In the genomic region with DNA sequence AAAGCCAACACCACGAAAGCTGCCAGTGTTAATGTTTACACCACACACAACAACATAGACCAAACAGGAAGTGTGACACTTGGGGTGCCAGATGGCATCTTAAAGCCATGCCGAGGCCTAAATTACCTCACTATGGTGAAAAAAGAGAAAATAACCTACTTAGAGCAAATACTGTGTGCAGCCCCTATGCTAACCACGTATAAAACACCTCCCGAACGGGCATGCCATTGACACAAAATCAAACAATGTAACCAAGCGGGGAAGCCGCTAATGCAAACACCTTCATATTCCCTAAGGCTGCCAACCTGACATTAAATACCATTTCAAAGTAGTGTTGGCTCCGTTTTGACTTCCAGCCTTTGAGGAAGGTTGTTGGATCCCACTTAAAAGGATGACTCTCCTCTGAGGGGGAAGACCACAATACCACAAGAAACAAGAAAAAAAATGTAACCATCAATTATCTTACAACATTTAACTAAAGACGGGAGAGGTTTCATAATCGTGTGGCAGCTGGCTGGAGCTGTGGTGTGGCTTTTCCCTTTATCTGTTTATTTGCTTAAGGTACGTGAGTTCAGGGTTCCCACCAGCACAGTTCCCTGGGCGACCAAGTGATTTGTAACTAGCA, we compare ENCODE assay signal across 18 mouse cellular contexts.
DNase-seq lines count a peak whose midpoint lies in the region; ATAC-seq and TF ChIP-seq lines count a peak whose summit lies in the region.
"Had no signal": no experiment of that assay in that cellular context is flagged by ENCODE, and none has a peak within 500 bp of the region (broad histone marks: within the 10 kb centered on the region; RNA-seq: fewer than 3 reads in every experiment).

No protein-coding gene starts in this region.

- 40% methylated on average over 12 of the region's 12 CpGs for WGBS in liver, adult 2 months

- H3K4me3 ChIP-seq in liver, adult 2 months (ENCODE audit: insufficient read depth, low read depth, low read length), result no peak overlapping the region
- H3K4me3 ChIP-seq: embryonic facial prominence, embryonic 13.5 days; hindbrain, embryonic 12.5 days; limb, embryonic 10.5 days; liver, embryonic 15.5 days had no signal

- DNase-seq in liver, adult 2 months (ENCODE audit: extremely low read depth, low read depth, low spot score), result peak; percentile 63
- no peak for DNase-seq in liver
- peak; percentile 54 to 65 for DNase-seq in CD8-positive naive resting alpha-beta T cell, adult 2 months (ENCODE audit: low read depth in 2 of 2, low spot score in 2 of 2)
- DNase-seq in thymus, postnatal 0 days (ENCODE audit: low spot score), result peak; percentile 83
- no peak for DNase-seq in testis, postnatal 14 days (ENCODE audit: low spot score)
- no peak for DNase-seq in ovary, adult 18-20 months (ENCODE audit: low spot score)
- no peak for DNase-seq in left cerebral cortex, postnatal 36 days (ENCODE audit: low spot score in 2 of 2)
- DNase-seq: cerebellum, postnatal 25 days; kidney, postnatal 14 days; layer of hippocampus, adult 9-11 months; right cerebral cortex, adult 18-20 months had no signal

- ATAC-seq in inflammation-experienced regulatory T-cells, adult 6 months, result peak; percentile 85
- ATAC-seq: intestine, embryonic 16.5 days had no signal

- H3K4me1 ChIP-seq in liver, adult 2 months (ENCODE audit: control insufficient read depth, insufficient read depth, low read length), result peaks cover 8% of the 10 kb centered on the region; the same call in 1 of the 2 replicates
- H3K4me1 ChIP-seq: liver, embryonic 15.5 days had no signal

- H3K9ac ChIP-seq in liver, adult 2 months (ENCODE audit: low read depth, low read length), result no peak overlapping the region
- H3K9ac ChIP-seq: embryonic facial prominence, embryonic 13.5 days; hindbrain, embryonic 12.5 days; liver, embryonic 15.5 days had no signal

- no peak for TF ChIP-seq POLR2A in liver, adult 2 months (IDR thresholded peaks at IDR 0.05; ENCODE audit: extremely low read depth, insufficient read depth, low read length)

- H3K79me2 ChIP-seq in liver, adult 2 months (ENCODE audit: control insufficient read depth, insufficient read depth, low read length), result no peaks in the 10 kb centered on the region

- intact Hi-C loops in left cerebral cortex, postnatal 36 days (cut with DNase I), result no loop called here

- no peak overlapping the region for H3K27ac ChIP-seq in liver, adult 2 months (replicated peaks; ENCODE audit: insufficient read depth, low read depth, low read length)
- H3K27ac ChIP-seq: embryonic facial prominence, embryonic 13.5 days; hindbrain, embryonic 12.5 days; limb, embryonic 10.5 days; liver, embryonic 15.5 days; macrophage had no signal

- H3K27me3 ChIP-seq in liver, adult 2 months (ENCODE audit: control insufficient read depth, insufficient read depth, low read length), result no peaks in the 10 kb centered on the region
- H3K27me3 ChIP-seq: embryonic facial prominence, embryonic 13.5 days; hindbrain, embryonic 12.5 days; liver, embryonic 15.5 days had no signal

- no peak for TF ChIP-seq CTCF in liver, adult 2 months (IDR thresholded peaks at IDR 0.05; ENCODE audit: low read depth, low read length)

- H3K36me3 ChIP-seq in liver, adult 2 months (ENCODE audit: control insufficient read depth, insufficient read depth, low read length), result no peaks in the 10 kb centered on the region
- H3K36me3 ChIP-seq: embryonic facial prominence, embryonic 13.5 days; hindbrain, embryonic 12.5 days; limb, embryonic 10.5 days; liver, embryonic 15.5 days had no signal

Comparison
In these comparisons a context has a peak if more than half of its experiments do, and no peak if none do; other contexts are left out.
1. DNase-seq: peak in liver, adult 2 months (single experiment), CD8-positive naive resting alpha-beta T cell, adult 2 months (2 of 2) and thymus, postnatal 0 days (single experiment); none in liver (single experiment), testis, postnatal 14 days (single experiment), ovary, adult 18-20 months (single experiment) and left cerebral cortex, postnatal 36 days (0 of 2).